Mouse (Mus musculus) heart, adult 2 months (tissue): ENCODE data around the gene Jag1. TPM values are rescaled to one million over a fixed set of nuclear protein-coding genes. Genes with fewer than 3 reads are reported as not detected.

Experiments used
- DNase-seq, 2 experiments: peaks; one replicate each; pipeline ENCODE4 v3.0.0; 2021
- H3K27ac ChIP-seq: fragments of 200-600 bp; 2 replicates; pipeline ENCODE4 v1.8.1; 2022
- H3K27me3 ChIP-seq: fragments of 200-500 bp; 2 replicates; pipeline ENCODE4 v1.6.1; 2012; ENCODE audit warnings: mild to moderate bottlenecking, low read length, inconsistent platforms, mixed read lengths; ENCODE audit not compliant: control insufficient read depth, insufficient read depth
- H3K36me3 ChIP-seq: fragments of 200-500 bp; 2 replicates; pipeline ENCODE4 v1.6.1; 2012; ENCODE audit warnings: low read length, inconsistent platforms; ENCODE audit not compliant: control insufficient read depth, insufficient read depth
- H3K4me1 ChIP-seq: fragments of 200-500 bp; 2 replicates; pipeline ENCODE4 v1.6.1; 2011; ENCODE audit warnings: low read length; ENCODE audit not compliant: control insufficient read depth, insufficient read depth
- H3K4me3 ChIP-seq: fragments of 200-600 bp; 2 replicates; pipeline ENCODE4 v1.8.1; 2022
- H3K79me2 ChIP-seq: fragments of 200-500 bp; replicated peaks from 2 replicates; pipeline ENCODE4 v1.6.1; 2012; ENCODE audit warnings: mild to moderate bottlenecking, inconsistent platforms, low read length, moderate library complexity, mixed read lengths; ENCODE audit not compliant: control insufficient read depth, insufficient read depth
- H3K9ac ChIP-seq: fragments of 200-500 bp; 2 replicates; pipeline ENCODE4 v1.6.1; 2012; ENCODE audit warnings: low read depth, mild to moderate bottlenecking, control low read depth, inconsistent platforms, low read length, mixed read lengths
- CTCF ChIP-seq: fragments of 200-600 bp; IDR thresholded peaks from 2 replicates; pipeline ENCODE4 v1.8.1; 2022; ENCODE audit warnings: antibody characterized with exemption, mild to moderate bottlenecking, moderate library complexity
- EP300 ChIP-seq: fragments of 200-500 bp; IDR thresholded peaks from 2 replicates; pipeline ENCODE4 v1.6.1; 2011; ENCODE audit warnings: low read depth, low read length, control low read depth; ENCODE audit not compliant: insufficient read depth
- POLR2A ChIP-seq: fragments of 200-500 bp; IDR thresholded peaks from 2 replicates; pipeline ENCODE4 v1.6.1; 2011; ENCODE audit warnings: mild to moderate bottlenecking, low read depth, low read length, control low read depth; ENCODE audit not compliant: insufficient read depth
- WGBS: fragments of 180-500 bp; shearing (Covaris S2); methylation state at CpG from one replicate; pipeline ENCODE4 v1.1.7; 2018; 5-methylcytosine and 5-hydroxymethylcytosine counted together
- intact Hi-C: fragments of 180-260 bp; cut with DNase I; formaldehyde crosslinking; loops from one replicate; pipeline ENCODE4 v1.15.1; 2025
- polyA plus RNA-seq: library from polyadenylated mRNA; depleted of rRNA; stranded (reverse); fragments of >200 nt; gene quantifications from 2 replicates; pipeline ENCODE4 v1.2.3, GENCODE M21; 2012
- total RNA-seq, 2 experiments: library from RNA; stranded (reverse); gene quantifications; 2 replicates each; pipeline ENCODE4 v1.2.3; 2021

The Jag1 gene
- total and polyA plus RNA-seq, 3 experiments = 4.2 to 10.4 (median 8.3) TPM

DNA sequence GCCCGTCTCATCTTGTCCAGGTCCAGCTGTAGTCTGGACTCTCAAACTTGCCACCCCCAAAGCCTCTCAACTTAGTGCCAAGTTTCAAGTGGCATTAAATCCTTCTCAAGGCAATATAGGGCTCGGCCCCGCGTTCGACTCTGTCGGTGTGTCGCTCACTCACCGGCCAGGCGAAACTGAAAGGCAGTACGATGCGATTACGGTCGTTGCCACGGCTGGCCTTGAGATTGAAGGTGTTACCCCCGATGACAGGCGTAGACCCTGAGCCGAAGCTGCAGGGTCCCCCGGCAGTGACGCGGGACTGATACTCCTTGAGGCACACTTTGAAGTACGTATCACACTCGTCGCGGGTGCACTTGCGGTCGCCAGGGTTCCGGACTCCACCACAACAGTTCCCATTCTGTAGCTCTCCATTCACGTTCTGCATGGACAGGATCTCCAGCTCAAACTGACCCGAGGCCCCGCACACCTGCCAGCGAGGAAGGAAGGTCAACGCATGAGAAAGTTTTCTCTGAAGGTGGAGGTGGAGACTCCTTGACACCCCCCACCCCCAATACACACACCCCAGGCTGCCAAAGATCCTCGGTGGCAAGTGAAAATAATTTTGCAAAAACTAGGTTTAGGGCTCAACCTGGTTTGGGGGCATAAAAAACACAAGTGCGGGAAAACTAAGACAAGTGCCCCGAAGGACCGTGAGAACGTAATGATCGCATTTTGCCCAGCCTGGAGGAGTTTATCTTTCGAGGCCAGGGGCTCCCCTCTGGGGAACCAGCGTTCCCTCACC lies 1.0 kb downstream of the Jag1 start:
- Histone ChIP-seq H3K79me2 (no peaks in the 10 kb centered on the region), H3K27me3 (no peaks in the 10 kb centered on the region), H3K27ac (peak overlapping the region; percentile 98), H3K9ac (peak overlapping the region; percentile 69), H3K4me1 (peaks cover 10% of the 10 kb centered on the region), H3K36me3 (peaks cover under 1% of the 10 kb centered on the region; the same call in 1 of the 2 replicates), H3K4me3 (peak overlapping the region; percentile 93)
- no peak for TF ChIP-seq EP300
- no peak for TF ChIP-seq POLR2A
- no peak for TF ChIP-seq CTCF
- under 1% methylated on average over 40 of the region's 40 CpGs for WGBS
- DNase-seq = peak in 1 of 2 experiments; percentile 70
- intact Hi-C loops = loop anchor here (2.0 to 10.0 kb wide), 6 partner anchors 103 to 829 kb away; partner anchors contain the start of genes AL731706.1, Mkks and Slx4ip

DNA sequence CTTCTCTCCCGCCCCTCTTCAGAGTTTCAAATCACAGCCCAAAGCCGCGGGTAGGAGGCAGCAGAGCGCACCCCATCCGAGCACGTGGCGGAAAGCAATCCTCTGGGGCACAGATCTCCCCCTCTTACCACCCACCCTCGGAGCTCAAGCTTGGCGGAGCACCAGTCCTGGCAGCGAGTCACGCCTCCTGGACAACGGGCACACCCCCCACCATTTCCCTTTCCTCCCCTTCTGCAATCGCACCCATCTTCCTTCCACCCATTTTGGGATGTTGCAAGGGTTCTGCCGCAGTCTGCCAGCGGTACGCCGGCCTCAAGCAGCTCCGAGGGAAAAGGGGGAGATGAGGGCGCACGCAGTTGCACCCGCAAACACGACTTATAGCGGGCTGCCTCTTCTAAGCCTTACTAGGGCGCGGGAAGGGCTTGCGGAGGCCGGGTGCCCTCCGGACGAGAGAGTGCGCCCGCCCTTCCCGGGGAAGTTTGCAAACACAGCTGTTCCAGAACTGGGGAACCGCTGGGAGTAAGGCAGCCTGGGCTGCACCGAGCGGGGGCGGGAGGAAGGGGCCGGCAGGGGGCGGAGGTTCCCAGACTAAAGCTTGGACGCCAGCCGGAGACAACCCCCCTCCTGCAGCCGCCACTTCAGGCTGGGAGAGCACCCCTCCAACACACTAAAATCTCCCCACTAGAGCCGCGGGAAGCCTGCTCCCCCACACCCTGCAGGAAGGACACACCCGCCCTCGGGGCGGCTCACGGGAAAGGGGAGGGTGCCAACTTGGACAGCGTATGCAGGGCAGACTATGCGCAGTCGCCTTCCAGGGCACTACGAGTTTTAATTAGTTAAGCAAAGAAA lies 2.0 kb downstream of the Jag1 start:
- Histone ChIP-seq H3K27ac (peak overlapping the region; percentile 98), H3K36me3 (peaks cover 2% of the 10 kb centered on the region), H3K27me3 (no peaks in the 10 kb centered on the region), H3K4me3 (peak overlapping the region; percentile 93), H3K4me1 (peaks cover 15% of the 10 kb centered on the region), H3K79me2 (no peaks in the 10 kb centered on the region), H3K9ac (peak overlapping the region; percentile 69)
- WGBS = under 1% methylated on average over 51 of the region's 51 CpGs
- peak; percentile 88 for DNase-seq
- TF ChIP-seq CTCF (peak; percentile 78), EP300 (peak; percentile 65; the same call in 1 of the 2 replicates), POLR2A (peak; percentile 57)
- intact Hi-C loops = loop anchor here (2.0 to 10.0 kb wide), 7 partner anchors 102 to 830 kb away; partner anchors contain the start of genes AL731706.1, Mkks and Slx4ip

DNA sequence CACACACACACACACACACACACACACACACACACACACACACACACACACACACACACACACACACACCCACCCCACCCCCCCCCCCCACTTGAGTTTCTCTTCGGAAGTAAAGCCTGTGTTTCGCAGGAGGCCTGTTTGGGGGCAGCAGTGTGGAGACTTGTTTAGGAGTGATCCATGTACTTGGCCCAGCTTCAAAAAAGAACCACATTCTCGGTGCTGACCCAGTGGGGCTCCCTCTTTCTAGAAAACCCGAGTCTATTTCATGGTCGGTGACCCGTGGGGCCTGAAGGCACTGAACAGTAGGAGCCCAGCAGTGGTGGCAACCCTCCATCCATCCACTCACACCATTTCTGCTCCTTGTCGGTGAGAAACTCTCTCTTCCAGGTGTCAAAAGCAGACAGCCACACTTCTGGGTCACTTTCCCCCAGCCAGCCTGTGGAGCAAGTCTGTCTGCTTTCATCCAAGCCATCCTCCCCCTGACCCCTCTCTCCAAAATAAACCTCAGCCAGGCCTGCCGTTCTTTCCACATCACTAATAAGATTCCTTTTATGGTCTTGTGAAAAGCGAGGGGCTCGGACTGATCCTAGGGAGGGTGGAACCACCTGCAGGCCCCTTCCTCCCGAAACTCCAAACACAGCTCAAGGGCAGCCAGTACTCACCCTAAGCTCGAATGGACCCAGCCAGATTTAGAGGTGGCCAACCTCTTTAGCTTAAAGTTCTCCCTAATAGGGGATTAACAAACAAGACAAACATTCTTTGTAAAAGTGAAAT lies 3.0 kb downstream of the Jag1 start:
- peak overlapping the region; percentile 98 for H3K27ac ChIP-seq
- no peak for TF ChIP-seq EP300
- no peak for TF ChIP-seq CTCF
- TF ChIP-seq POLR2A = no peak
- WGBS = 42% methylated on average over 12 of the region's 12 CpGs

DNA sequence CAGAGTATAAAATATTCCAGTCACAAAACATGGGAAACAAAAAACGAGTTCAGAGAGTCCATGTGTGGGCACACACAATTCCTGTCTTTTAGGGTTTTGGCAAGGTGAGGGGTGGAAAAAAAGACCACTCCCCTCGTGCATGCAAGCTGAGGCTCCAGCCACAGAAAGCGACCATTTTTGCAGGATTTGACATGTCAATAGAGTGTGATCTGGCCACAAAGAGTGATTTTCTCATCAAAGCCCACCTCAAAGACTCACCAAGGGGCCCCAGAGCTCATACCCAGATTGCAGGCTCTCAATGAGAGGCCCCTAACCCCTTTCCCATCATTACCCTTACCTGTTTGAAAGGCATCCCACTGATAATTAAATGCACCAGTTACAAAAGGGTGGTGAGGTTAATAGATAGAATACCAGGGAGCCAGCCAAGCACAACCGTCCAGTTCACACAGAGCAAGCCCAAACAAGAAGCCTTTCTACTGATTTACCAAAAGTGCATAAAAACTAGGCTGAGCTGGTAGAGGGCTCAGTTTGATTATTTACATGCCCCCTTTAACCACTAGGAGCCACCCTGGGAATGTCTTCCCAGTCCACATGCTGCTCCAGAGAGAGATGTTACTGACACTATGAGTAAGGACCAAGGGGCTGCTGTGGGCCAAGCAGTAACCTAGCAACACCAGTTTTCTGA lies 6.1 kb downstream of the Jag1 start:
- Histone ChIP-seq H3K27ac (peak overlapping the region; percentile 33), H3K36me3 (peaks cover 2% of the 10 kb centered on the region), H3K9ac (no peak overlapping the region), H3K4me1 (peaks cover 20% of the 10 kb centered on the region), H3K4me3 (no peak overlapping the region; the same call in 1 of the 2 replicates), H3K79me2 (no peaks in the 10 kb centered on the region; the same call in 1 of the 2 replicates), H3K27me3 (no peaks in the 10 kb centered on the region)
- intact Hi-C loops = loop anchor here (5.0 to 10.0 kb wide), 4 partner anchors 113 to 834 kb away; no protein-coding TSS in a partner anchor
- TF ChIP-seq POLR2A = no peak
- TF ChIP-seq CTCF = peak; percentile 12; the same call in 1 of the 2 replicates
- TF ChIP-seq EP300 = no peak
- DNase-seq = no peak
- 55% methylated on average over 4 of the region's 4 CpGs for WGBS

More for the DNA sequence above, 3.0 kb downstream of the Jag1 start:
- intact Hi-C loops = loop anchor here (2.0 to 10.0 kb wide), 5 partner anchors 101 to 831 kb away; no protein-coding TSS in a partner anchor
- no peaks in the 10 kb centered on the region for H3K27me3 ChIP-seq
- peaks cover 19% of the 10 kb centered on the region for H3K4me1 ChIP-seq
- peak in 1 of 2 experiments; percentile 33 for DNase-seq
- peak overlapping the region; percentile 44 for H3K9ac ChIP-seq
- H3K4me3 ChIP-seq = peak overlapping the region; percentile 93
- peaks cover 2% of the 10 kb centered on the region for H3K36me3 ChIP-seq
- no peaks in the 10 kb centered on the region for H3K79me2 ChIP-seq
